Mouse (Mus musculus) heart, postnatal 0 days (tissue): ENCODE results near the gene Slc44a1.

Experiments used
- CTCF ChIP-seq: IDR thresholded peaks from 2 replicates; pipeline ENCODE4 v1.5.1; 2016; ENCODE audit warnings: antibody characterized with exemption, control low read depth, low read depth
- EP300 ChIP-seq: IDR thresholded peaks from 2 replicates; pipeline ENCODE4 v1.6.1; 2016; ENCODE audit warnings: antibody characterized with exemption, low read depth

GRCm38 (mm10) chr4:53658029-53658428 is 217.8 kb downstream of the Slc44a1 start:
- TF ChIP-seq CTCF = no peak
- TF ChIP-seq EP300 = no peak
